ENCODE assay signal across 7 mouse cellular contexts in genomic region chr14:20694185-20694883, GRCm38 (mm10). TPM values are rescaled to one million over a fixed set of nuclear protein-coding genes. Genes with fewer than 3 reads are reported as not detected.
DNase-seq lines count a peak whose midpoint lies in the region; ATAC-seq and TF ChIP-seq lines count a peak whose summit lies in the region.

No protein-coding gene starts in this region.

- H3K4me3 ChIP-seq in testis, adult 2 months (ENCODE audit: control insufficient read depth, low read depth, low read length): peak overlapping the region; percentile 88
- H3K4me3 ChIP-seq in embryonic facial prominence, embryonic 13.5 days: peak overlapping the region; percentile 87
- peak overlapping the region; percentile 86 for H3K4me3 ChIP-seq in hindbrain, embryonic 14.5 days (replicated peaks; ENCODE audit: low read length)
- H3K4me3 ChIP-seq in midbrain, embryonic 11.5 days (ENCODE audit: low read depth, low read length): peak overlapping the region; percentile 94

- TF ChIP-seq POLR2A in testis, adult 2 months (IDR thresholded peaks at IDR 0.05; ENCODE audit: control insufficient read depth, low read depth, low read length): no peak

- ATAC-seq in embryonic facial prominence, embryonic 13.5 days (ENCODE audit: insufficient number of reproducible peaks, insufficient read depth, low FRiP score, low TSS enrichment, low read depth): peak; percentile 11; the same call in 1 of the 2 replicates
- peak; percentile 22 for ATAC-seq in hindbrain, embryonic 14.5 days (ENCODE audit: low FRiP score)
- ATAC-seq in midbrain, embryonic 11.5 days (ENCODE audit: low FRiP score): peak; percentile 49

- H3K9me3 ChIP-seq in embryonic facial prominence, embryonic 13.5 days: no peaks in the 10 kb centered on the region
- no peaks in the 10 kb centered on the region for H3K9me3 ChIP-seq in hindbrain, embryonic 14.5 days (ENCODE audit: control insufficient read depth, low read length)
- no peaks in the 10 kb centered on the region for H3K9me3 ChIP-seq in midbrain, embryonic 11.5 days (ENCODE audit: control insufficient read depth, low read length)

- peak overlapping the region; percentile 87 for H3K27ac ChIP-seq in testis, adult 2 months (ENCODE audit: control insufficient read depth, insufficient read depth, low read depth, low read length)
- peak overlapping the region; percentile 97 for H3K27ac ChIP-seq in embryonic facial prominence, embryonic 13.5 days
- peak overlapping the region; percentile 99 for H3K27ac ChIP-seq in hindbrain, embryonic 14.5 days
- H3K27ac ChIP-seq in midbrain, embryonic 11.5 days (ENCODE audit: low read depth, low read length): peak overlapping the region; percentile 93; the same call in 1 of the 2 replicates

- no peak for TF ChIP-seq CTCF in testis, adult 2 months (IDR thresholded peaks at IDR 0.05; ENCODE audit: control insufficient read depth, insufficient read depth, insufficient replicate concordance, low read depth, low read length)

- 52% methylated on average over 13 of the region's 13 CpGs for WGBS in embryonic facial prominence, embryonic 13.5 days
- WGBS in hindbrain, embryonic 14.5 days: 51% methylated on average over 13 of the region's 13 CpGs
- 53% methylated on average over 13 of the region's 13 CpGs for WGBS in midbrain, embryonic 11.5 days

- H3K36me3 ChIP-seq in testis, adult 2 months (ENCODE audit: control insufficient read depth, insufficient read depth, low read length): no peaks in the 10 kb centered on the region; the same call in 1 of the 2 replicates
- H3K36me3 ChIP-seq in embryonic facial prominence, embryonic 13.5 days: peaks cover 60% of the 10 kb centered on the region
- H3K36me3 ChIP-seq in hindbrain, embryonic 14.5 days (replicated peaks; ENCODE audit: control insufficient read depth, insufficient read depth): peaks cover 49% of the 10 kb centered on the region
- H3K36me3 ChIP-seq in midbrain, embryonic 11.5 days (ENCODE audit: control insufficient read depth, insufficient read depth, low read length): peaks cover 27% of the 10 kb centered on the region

- H3K27me3 ChIP-seq in testis, adult 2 months (ENCODE audit: control insufficient read depth, insufficient read depth, low read length): no peaks in the 10 kb centered on the region
- no peaks in the 10 kb centered on the region for H3K27me3 ChIP-seq in embryonic facial prominence, embryonic 13.5 days
- H3K27me3 ChIP-seq in hindbrain, embryonic 14.5 days (ENCODE audit: control insufficient read depth, insufficient read depth, low read length): no peaks in the 10 kb centered on the region
- H3K27me3 ChIP-seq in midbrain, embryonic 11.5 days (ENCODE audit: control insufficient read depth, insufficient read depth, low read length): no peaks in the 10 kb centered on the region

- DNase-seq in testis, postnatal 10 days (ENCODE audit: low spot score): no peak
- no peak for DNase-seq in hindbrain, embryonic 14.5 days (ENCODE audit: low spot score)
- DNase-seq in midbrain, embryonic 11.5 days (ENCODE audit: low spot score, missing footprints): no peak
- DNase-seq in right cerebral cortex, postnatal 36 days (ENCODE audit: low spot score in 2 of 2): no peak
- DNase-seq in spleen, adult 18-20 months: no peak

- peak overlapping the region; percentile 75 for H3K4me2 ChIP-seq in embryonic facial prominence, embryonic 13.5 days
- H3K4me2 ChIP-seq in hindbrain, embryonic 14.5 days (replicated peaks): peak overlapping the region; percentile 79
- H3K4me2 ChIP-seq in midbrain, embryonic 11.5 days: peak overlapping the region; percentile 76

- peaks cover 12% of the 10 kb centered on the region for H3K4me1 ChIP-seq in testis, adult 2 months (ENCODE audit: control insufficient read depth, insufficient read depth, low read length)
- peaks cover 38% of the 10 kb centered on the region for H3K4me1 ChIP-seq in embryonic facial prominence, embryonic 13.5 days
- H3K4me1 ChIP-seq in hindbrain, embryonic 14.5 days (replicated peaks; ENCODE audit: control insufficient read depth, insufficient read depth, low read length): peaks cover 35% of the 10 kb centered on the region
- H3K4me1 ChIP-seq in midbrain, embryonic 11.5 days (ENCODE audit: control insufficient read depth, insufficient read depth, low read length): peaks cover 31% of the 10 kb centered on the region

- H3K9ac ChIP-seq in embryonic facial prominence, embryonic 13.5 days: peak overlapping the region; percentile 94
- peak overlapping the region; percentile 94 for H3K9ac ChIP-seq in hindbrain, embryonic 14.5 days
- H3K9ac ChIP-seq in midbrain, embryonic 11.5 days (ENCODE audit: low read length): peak overlapping the region; percentile 87

RNA-seq across cellular contexts. Expression of gene Fut11, which starts 0.4 kb away (rescaled TPM):
- 2.1 and 2.3 TPM in 2 replicates for polyA plus RNA-seq in testis, adult 2 months (2012; rRNA removed)
- polyA plus RNA-seq in embryonic facial prominence, embryonic 13.5 days (2015; fragmentation: Nextera tagmentation; extraction: Ambion mirVana): 25.1 and 26.2 TPM in 2 replicates
- polyA plus RNA-seq in hindbrain, embryonic 14.5 days (2014; fragmentation: Nextera tagmentation; extraction: Ambion mirVana): 25.1 and 31.8 TPM in 2 replicates
- 20.7 and 22.0 TPM in 2 replicates for polyA plus RNA-seq in midbrain, embryonic 11.5 days (2014; fragmentation: Nextera tagmentation; extraction: Ambion mirVana)

RNA-seq across cellular contexts. Expression of gene Chchd1, which starts 8.5 kb away (rescaled TPM):
- polyA plus RNA-seq in testis, adult 2 months (2012; rRNA removed): 36.1 and 36.2 TPM in 2 replicates
- polyA plus RNA-seq in embryonic facial prominence, embryonic 13.5 days (2015; fragmentation: Nextera tagmentation; extraction: Ambion mirVana): 193 and 219 TPM in 2 replicates
- polyA plus RNA-seq in hindbrain, embryonic 14.5 days (2014; fragmentation: Nextera tagmentation; extraction: Ambion mirVana): 169 and 194 TPM in 2 replicates
- polyA plus RNA-seq in midbrain, embryonic 11.5 days (2014; fragmentation: Nextera tagmentation; extraction: Ambion mirVana): 256 and 258 TPM in 2 replicates

RNA-seq across cellular contexts. Expression of gene Zswim8, which starts 13.0 kb away (rescaled TPM):
- 149 and 156 TPM in 2 replicates for polyA plus RNA-seq in testis, adult 2 months (2012; rRNA removed)
- 45.1 and 49.6 TPM in 2 replicates for polyA plus RNA-seq in embryonic facial prominence, embryonic 13.5 days (2015; fragmentation: Nextera tagmentation; extraction: Ambion mirVana)
- 38.5 and 50.5 TPM in 2 replicates for polyA plus RNA-seq in hindbrain, embryonic 14.5 days (2014; fragmentation: Nextera tagmentation; extraction: Ambion mirVana)
- polyA plus RNA-seq in midbrain, embryonic 11.5 days (2014; fragmentation: Nextera tagmentation; extraction: Ambion mirVana): 19.1 and 22.9 TPM in 2 replicates

RNA-seq across cellular contexts. Expression of gene Sec24c, which starts 20.2 kb away (rescaled TPM):
- polyA plus RNA-seq in testis, adult 2 months (2012; rRNA removed): 78.2 and 80.7 TPM in 2 replicates
- 90.7 and 93.3 TPM in 2 replicates for polyA plus RNA-seq in embryonic facial prominence, embryonic 13.5 days (2015; fragmentation: Nextera tagmentation; extraction: Ambion mirVana)
- 84.9 and 87.1 TPM in 2 replicates for polyA plus RNA-seq in hindbrain, embryonic 14.5 days (2014; fragmentation: Nextera tagmentation; extraction: Ambion mirVana)
- polyA plus RNA-seq in midbrain, embryonic 11.5 days (2014; fragmentation: Nextera tagmentation; extraction: Ambion mirVana): 74.3 and 74.7 TPM in 2 replicates

RNA-seq across cellular contexts. Expression of gene Synpo2l, which starts 26.2 kb away (rescaled TPM):
- polyA plus RNA-seq in testis, adult 2 months (2012; rRNA removed): 0.38 and 0.60 TPM in 2 replicates
- 2.3 and 3.3 TPM in 2 replicates for polyA plus RNA-seq in embryonic facial prominence, embryonic 13.5 days (2015; fragmentation: Nextera tagmentation; extraction: Ambion mirVana)
- 0.07 and 0.09 TPM in 2 replicates for polyA plus RNA-seq in hindbrain, embryonic 14.5 days (2014; fragmentation: Nextera tagmentation; extraction: Ambion mirVana)
- polyA plus RNA-seq in midbrain, embryonic 11.5 days (2014; fragmentation: Nextera tagmentation; extraction: Ambion mirVana): 0.14 and 0.22 TPM in 2 replicates
